Mouse (Mus musculus) hindbrain, embryonic 10.5 days (tissue): ENCODE data around the gene Hip1r. TPM values are rescaled to one million over a fixed set of nuclear protein-coding genes. Genes with fewer than 3 reads are reported as not detected.

Experiments
- DNase-seq: peaks from one replicate; pipeline ENCODE4 v3.0.0-alpha.2; 2017; ENCODE audit warnings: low spot score
- H3K27ac ChIP-seq: fragments of 300-500 bp; sonication (generic); 2 replicates; pipeline ENCODE4 v1.5.1; 2016; ENCODE audit warnings: mild to moderate bottlenecking, moderate library complexity
- H3K27me3 ChIP-seq: fragments of 300-500 bp; sonication (generic); 2 replicates; pipeline ENCODE4 v1.6.1; 2016; ENCODE audit warnings: mild to moderate bottlenecking; ENCODE audit not compliant: poor library complexity, insufficient read depth, severe bottlenecking
- H3K36me3 ChIP-seq: fragments of 300-500 bp; sonication (generic); 2 replicates; pipeline ENCODE4 v1.6.1; 2016; ENCODE audit warnings: mild to moderate bottlenecking, moderate library complexity
- H3K4me1 ChIP-seq: fragments of 300-500 bp; sonication (generic); replicated peaks from 2 replicates; pipeline ENCODE4 v1.6.1; 2016; ENCODE audit warnings: mild to moderate bottlenecking
- H3K4me3 ChIP-seq: fragments of 300-500 bp; sonication (generic); 2 replicates; pipeline ENCODE4 v1.5.1; 2016; ENCODE audit warnings: mild to moderate bottlenecking, moderate library complexity
- H3K9me3 ChIP-seq: fragments of 300-500 bp; sonication (generic); 2 replicates; pipeline ENCODE4 v1.6.1; 2016; ENCODE audit warnings: mild to moderate bottlenecking, moderate library complexity
- WGBS: fragments of 180-500 bp; shearing (Covaris S2); methylation state at CpG from one replicate; pipeline ENCODE4 v1.1.7; 2016; 5-methylcytosine and 5-hydroxymethylcytosine counted together
- polyA plus RNA-seq: library from polyadenylated mRNA; unstranded; fragments of >200 nt; fragmentation: Nextera tagmentation; extraction: Ambion mirVana; gene quantifications from 2 replicates; pipeline ENCODE4 v1.2.1, GENCODE M21; 2016

The Hip1r gene
- polyA plus RNA-seq, 1 experiment from 2014 or later = 12.5 TPM

DNA sequence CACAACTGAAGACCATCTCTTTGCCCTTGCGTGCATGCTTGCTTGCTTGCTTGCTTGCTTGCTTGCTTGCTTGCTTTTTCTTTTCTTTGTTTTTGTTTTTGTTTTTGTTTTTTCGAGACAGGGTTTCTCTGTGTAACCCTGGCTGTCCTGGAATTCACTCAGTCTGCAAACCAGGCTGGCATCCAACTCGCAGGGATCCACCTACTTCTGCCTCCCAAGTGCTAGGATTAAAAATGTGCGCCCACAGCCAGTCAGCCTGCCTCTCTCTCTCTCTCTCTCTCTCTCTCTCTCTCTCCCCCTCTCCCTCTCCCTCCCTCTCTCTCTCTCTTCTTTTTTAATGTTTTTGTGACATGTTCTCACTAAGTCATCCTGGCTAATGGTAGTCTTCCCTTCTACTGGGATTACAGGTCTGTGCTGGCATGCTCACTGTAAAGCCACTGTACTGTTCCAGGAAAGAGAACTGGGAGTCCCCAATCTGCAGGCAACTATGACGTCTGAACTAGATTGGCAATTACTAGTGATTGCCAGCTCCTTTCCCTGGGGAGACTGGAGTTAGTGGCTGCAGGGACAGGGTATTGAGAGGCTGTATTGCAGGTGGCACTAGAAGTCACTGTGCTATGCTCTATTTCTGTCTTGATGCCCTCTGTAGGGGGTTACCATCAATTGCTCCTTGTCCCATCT, 20.9 kb upstream of the Hip1r start:
- DNase-seq = no peak
- Histone ChIP-seq H3K27me3 (no peaks in the 10 kb centered on the region), H3K4me3 (no peak overlapping the region), H3K4me1 (peaks cover 10% of the 10 kb centered on the region; the same call in 1 of the 2 replicates), H3K36me3 (no peaks in the 10 kb centered on the region), H3K27ac (no peak overlapping the region), H3K9me3 (no peaks in the 10 kb centered on the region)
- WGBS = 68% methylated on average over 5 of the region's 5 CpGs

- no peaks in the 10 kb centered on the region for H3K9me3 ChIP-seq
- peaks cover 13% of the 10 kb centered on the region for H3K4me1 ChIP-seq
- no peak for DNase-seq
- no peaks in the 10 kb centered on the region for H3K36me3 ChIP-seq
- H3K27me3 ChIP-seq = no peaks in the 10 kb centered on the region
- H3K27ac ChIP-seq = no peak overlapping the region
- WGBS = 77% methylated on average over 8 of the region's 8 CpGs
- no peak overlapping the region for H3K4me3 ChIP-seq
Measured at GRCm38 (mm10) chr5:123957213-123957612, 16.2 kb upstream of the Hip1r start.

DNA sequence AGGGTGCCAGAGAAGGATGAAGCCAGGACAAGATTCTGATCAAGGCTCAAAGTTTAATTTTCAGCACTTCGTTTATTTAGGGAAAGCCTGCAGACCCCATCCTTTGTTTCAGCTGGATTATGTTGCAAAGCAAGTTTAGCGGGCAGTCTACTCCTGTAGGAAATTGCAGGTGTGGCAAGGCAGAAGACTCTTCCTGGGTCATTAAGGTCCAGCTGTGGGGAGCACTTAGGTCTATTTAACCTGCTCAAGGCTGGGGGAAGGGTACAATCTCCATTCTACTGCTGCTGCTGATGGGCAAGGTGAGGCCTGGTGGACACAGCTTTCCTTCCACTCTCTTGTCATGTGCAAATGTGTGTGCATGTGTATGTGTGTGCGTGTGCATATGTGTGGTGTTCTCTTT, 14.4 kb upstream of the Hip1r start:
- Histone ChIP-seq H3K4me3 (no peak overlapping the region), H3K27ac (no peak overlapping the region), H3K36me3 (no peaks in the 10 kb centered on the region), H3K4me1 (peaks cover 13% of the 10 kb centered on the region), H3K9me3 (no peaks in the 10 kb centered on the region), H3K27me3 (no peaks in the 10 kb centered on the region)
- no peak for DNase-seq
- 73% methylated on average over 3 of the region's 3 CpGs for WGBS

GRCm38 (mm10) chr5:123960129-123960528, 13.3 kb upstream of the Hip1r start:
- H3K27me3 ChIP-seq = no peaks in the 10 kb centered on the region
- no peaks in the 10 kb centered on the region for H3K36me3 ChIP-seq
- no peak overlapping the region for H3K27ac ChIP-seq
- H3K4me1 ChIP-seq = peaks cover 6% of the 10 kb centered on the region
- DNase-seq = no peak
- H3K4me3 ChIP-seq = no peak overlapping the region
- 81% methylated on average over 8 of the region's 8 CpGs for WGBS
- H3K9me3 ChIP-seq = no peaks in the 10 kb centered on the region

DNA sequence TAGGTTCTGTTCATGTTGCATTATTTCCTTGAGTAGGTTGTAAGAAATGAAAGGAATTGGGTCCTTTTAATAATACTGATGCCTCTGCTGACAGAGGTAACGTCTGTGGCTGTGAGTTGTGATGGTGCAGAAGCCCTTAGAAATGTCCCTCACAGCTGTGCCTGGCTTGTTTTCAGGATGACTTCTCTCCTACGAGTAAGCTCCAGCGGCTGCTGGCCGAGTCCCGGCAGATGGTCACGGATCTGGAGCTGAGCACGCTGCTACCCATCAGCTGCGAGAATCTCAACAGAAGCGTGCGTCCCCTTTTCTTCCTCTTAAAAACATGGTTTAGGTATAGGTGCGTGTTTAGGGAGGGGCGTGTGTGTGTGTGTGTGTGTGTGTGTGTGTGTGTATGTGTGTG, 12.4 kb upstream of the Hip1r start:
- H3K9me3 ChIP-seq = no peaks in the 10 kb centered on the region
- peaks cover 6% of the 10 kb centered on the region for H3K4me1 ChIP-seq
- 87% methylated on average over 12 of the region's 12 CpGs for WGBS

GRCm38 (mm10) chr5:123964208-123964607, 9.2 kb upstream of the Hip1r start:
- no peaks in the 10 kb centered on the region for H3K27me3 ChIP-seq
- H3K36me3 ChIP-seq = no peaks in the 10 kb centered on the region
- H3K4me1 ChIP-seq = peaks cover 3% of the 10 kb centered on the region; the same call in 1 of the 2 replicates
- 96% methylated on average over 4 of the region's 4 CpGs for WGBS
- no peak for DNase-seq
- H3K4me3 ChIP-seq = no peak overlapping the region
- H3K9me3 ChIP-seq = no peaks in the 10 kb centered on the region
- no peak overlapping the region for H3K27ac ChIP-seq

More for the DNA sequence above, 12.4 kb upstream of the Hip1r start:
- Histone ChIP-seq H3K27me3 (no peaks in the 10 kb centered on the region), H3K4me3 (no peak overlapping the region), H3K36me3 (no peaks in the 10 kb centered on the region), H3K27ac (no peak overlapping the region)
- DNase-seq = no peak

GRCm38 (mm10) chr5:123966759-123967158, 6.7 kb upstream of the Hip1r start:
- peaks cover 14% of the 10 kb centered on the region; the same call in 1 of the 2 replicates for H3K27me3 ChIP-seq
- WGBS = 94% methylated on average over 2 of the region's 2 CpGs

GRCm38 (mm10) chr5:123968468-123968867, 5.0 kb upstream of the Hip1r start:
- peaks cover 10% of the 10 kb centered on the region for H3K4me1 ChIP-seq
- H3K4me3 ChIP-seq = no peak overlapping the region
- DNase-seq = no peak
- WGBS = 89% methylated on average over 5 of the region's 5 CpGs
- no peaks in the 10 kb centered on the region for H3K36me3 ChIP-seq
- H3K27me3 ChIP-seq = peaks cover 26% of the 10 kb centered on the region
- no peak overlapping the region for H3K27ac ChIP-seq
- H3K9me3 ChIP-seq = no peaks in the 10 kb centered on the region

More at GRCm38 (mm10) chr5:123966759-123967158, 6.7 kb upstream of the Hip1r start:
- H3K9me3 ChIP-seq = no peaks in the 10 kb centered on the region
- H3K4me3 ChIP-seq = no peak overlapping the region
- H3K27ac ChIP-seq = no peak overlapping the region
- H3K4me1 ChIP-seq = 0 out of 2 replicates have a peak, but pooled peaks cover 3% of the 10 kb centered on the region
- DNase-seq = no peak
- no peaks in the 10 kb centered on the region for H3K36me3 ChIP-seq

- Histone ChIP-seq H3K27me3 (peaks cover 27% of the 10 kb centered on the region), H3K4me1 (peaks cover 16% of the 10 kb centered on the region), H3K4me3 (no peak overlapping the region), H3K9me3 (no peaks in the 10 kb centered on the region), H3K36me3 (no peaks in the 10 kb centered on the region), H3K27ac (no peak overlapping the region)
- 75% methylated on average over 8 of the region's 8 CpGs for WGBS
- no peak for DNase-seq
Measured at GRCm38 (mm10) chr5:123969216-123969615, 4.2 kb upstream of the Hip1r start.

GRCm38 (mm10) chr5:123970576-123970975, 2.9 kb upstream of the Hip1r start:
- WGBS = 90% methylated on average over 4 of the region's 4 CpGs
- no peak for DNase-seq
- Histone ChIP-seq H3K4me3 (no peak overlapping the region), H3K9me3 (no peaks in the 10 kb centered on the region), H3K27me3 (peaks cover 40% of the 10 kb centered on the region), H3K36me3 (no peaks in the 10 kb centered on the region), H3K27ac (no peak overlapping the region), H3K4me1 (peaks cover 30% of the 10 kb centered on the region)

- WGBS = 62% methylated on average over 6 of the region's 6 CpGs
- Histone ChIP-seq H3K9me3 (no peaks in the 10 kb centered on the region), H3K4me3 (no peak overlapping the region), H3K27me3 (peaks cover 56% of the 10 kb centered on the region), H3K27ac (no peak overlapping the region), H3K4me1 (peaks cover 44% of the 10 kb centered on the region), H3K36me3 (no peaks in the 10 kb centered on the region)
- no peak for DNase-seq
Measured at GRCm38 (mm10) chr5:123972453-123972852, 975 bp upstream of the Hip1r start.

DNA sequence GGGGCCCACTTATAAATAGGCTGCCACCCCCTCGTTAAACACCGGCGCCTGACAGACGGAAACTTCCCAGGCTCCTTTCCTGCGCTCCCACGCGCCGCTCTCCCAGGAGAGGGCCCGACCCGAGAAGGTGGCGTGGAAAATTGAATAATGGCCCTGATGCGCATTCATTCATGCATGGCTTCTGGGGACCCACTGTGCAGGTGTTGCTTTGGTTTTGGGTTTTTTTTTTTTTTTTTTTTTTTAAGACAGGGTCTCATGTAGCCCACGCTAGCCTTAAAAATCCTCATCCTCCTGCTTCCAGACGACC, 704 bp downstream of the Hip1r start:
- H3K36me3 ChIP-seq = no peaks in the 10 kb centered on the region
- H3K4me3 ChIP-seq = peak overlapping the region; percentile 77
- peaks cover 59% of the 10 kb centered on the region for H3K27me3 ChIP-seq
- no peaks in the 10 kb centered on the region for H3K9me3 ChIP-seq
- no peak for DNase-seq
- H3K27ac ChIP-seq = peak overlapping the region; percentile 86
- H3K4me1 ChIP-seq = peaks cover 48% of the 10 kb centered on the region
- WGBS = under 1% methylated on average over 14 of the region's 14 CpGs

DNA sequence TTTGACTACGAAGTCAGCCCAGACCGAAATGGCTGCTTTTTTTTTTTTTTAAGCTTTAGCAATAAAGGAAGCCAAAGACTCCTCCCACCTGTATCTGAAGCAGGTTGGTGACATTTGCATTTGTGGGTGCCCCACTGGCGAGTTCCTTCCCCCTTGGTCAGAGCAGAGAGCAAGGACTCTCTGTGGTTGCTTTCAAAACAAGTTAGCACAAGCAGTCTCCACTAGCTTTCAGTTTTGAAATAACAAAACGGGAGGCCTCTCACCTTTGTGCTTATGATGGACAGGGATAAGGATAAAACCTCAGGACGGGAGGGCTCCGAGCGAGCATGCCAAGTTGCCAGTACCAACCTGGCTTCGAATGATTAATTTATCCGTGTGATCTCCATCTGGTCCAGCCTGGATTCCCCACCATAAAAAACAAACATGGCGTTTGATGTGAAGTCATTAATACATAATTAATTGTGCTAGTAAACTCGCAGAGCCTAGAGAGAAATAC, 1.2 kb downstream of the Hip1r start:
- Histone ChIP-seq H3K27me3 (peaks cover 59% of the 10 kb centered on the region), H3K4me3 (peak overlapping the region; percentile 77), H3K36me3 (no peaks in the 10 kb centered on the region), H3K27ac (no peak overlapping the region), H3K4me1 (peaks cover 53% of the 10 kb centered on the region), H3K9me3 (no peaks in the 10 kb centered on the region)
- 40% methylated on average over 11 of the region's 11 CpGs for WGBS
- DNase-seq = no peak
